Mouse (Mus musculus): ENCODE measurements around the gene Clcc1. TPM values are rescaled to one million over a fixed set of nuclear protein-coding genes. Genes with fewer than 3 reads are reported as not detected.
A peak's percentile ranks its signal among the peaks of the same experiment; 100 is the strongest.

Gene Clcc1
- polyA plus RNA-seq, 2 experiments: 81.3 to 87.7 TPM

GRCm38 (mm10) chr3:108714837-108715236 is 61.1 kb downstream of the Clcc1 start:
- H3K27me3 ChIP-seq (ENCODE audit: control insufficient read depth, insufficient read depth, low read length): no peaks in the 10 kb centered on the region
- no peak overlapping the region for H3K4me2 ChIP-seq (replicated peaks; ENCODE audit: low read depth, low read length, severe bottlenecking)
- peaks cover 20% of the 10 kb centered on the region; the same call in 1 of the 2 replicates for H3K4me1 ChIP-seq (ENCODE audit: control insufficient read depth, insufficient read depth, low read length)
- no peaks in the 10 kb centered on the region for H3K9me3 ChIP-seq (ENCODE audit: control insufficient read depth, low read length)
- no peak for ATAC-seq (ENCODE audit: low FRiP score, low read depth)
- no peak overlapping the region for H3K4me3 ChIP-seq (replicated peaks; ENCODE audit: low read length)
- no peak overlapping the region for H3K9ac ChIP-seq (ENCODE audit: low read depth, low read length, severe bottlenecking)
- no peak for DNase-seq (ENCODE audit: low spot score)
- no peak overlapping the region for H3K27ac ChIP-seq (replicated peaks; ENCODE audit: low read depth, low read length)
- peaks cover 4% of the 10 kb centered on the region; the same call in 1 of the 2 replicates for H3K36me3 ChIP-seq (ENCODE audit: control insufficient read depth, insufficient read depth, low read length)
- 93% methylated on average over 4 of the region's 4 CpGs for WGBS
- TF ChIP-seq POLR2A (IDR thresholded peaks at IDR 0.05; ENCODE audit: borderline replicate concordance, extremely low read depth, insufficient read depth, insufficient read length): no peak

GRCm38 (mm10) chr3:108717896-108718502 is 64.3 kb downstream of the Clcc1 start:
- WGBS: 81% methylated on average over 3 of the region's 3 CpGs
- no peak overlapping the region for H3K4me2 ChIP-seq (replicated peaks; ENCODE audit: low read depth, low read length, severe bottlenecking)
- no peak for ATAC-seq (ENCODE audit: low FRiP score, low read depth)

GRCm38 (mm10) chr3:108719357-108719756 is 65.6 kb downstream of the Clcc1 start:
- Histone ChIP-seq H3K36me3 (ENCODE audit: control insufficient read depth, insufficient read depth, low read length) (no peaks in the 10 kb centered on the region; the same call in 1 of the 2 replicates), H3K4me3 (replicated peaks; ENCODE audit: low read length) (peak overlapping the region; percentile 80), H3K4me2 (replicated peaks; ENCODE audit: low read depth, low read length, severe bottlenecking) (peak overlapping the region; percentile 57), H3K9me3 (ENCODE audit: control insufficient read depth, low read length) (no peaks in the 10 kb centered on the region), H3K27ac (replicated peaks; ENCODE audit: low read depth, low read length) (peak overlapping the region; percentile 28), H3K27me3 (ENCODE audit: control insufficient read depth, insufficient read depth, low read length) (no peaks in the 10 kb centered on the region), H3K4me1 (ENCODE audit: control insufficient read depth, insufficient read depth, low read length) (peaks cover 24% of the 10 kb centered on the region), H3K9ac (ENCODE audit: low read depth, low read length, severe bottlenecking) (peak overlapping the region; percentile 17; the same call in 1 of the 2 replicates)
- ATAC-seq (ENCODE audit: low FRiP score, low read depth) (no peak), DNase-seq (ENCODE audit: low spot score) (no peak)
- TF ChIP-seq POLR2A (IDR thresholded peaks at IDR 0.05; ENCODE audit: borderline replicate concordance, extremely low read depth, insufficient read depth, insufficient read length): no peak
- 36% methylated on average over 2 of the region's 2 CpGs for WGBS

More at GRCm38 (mm10) chr3:108717896-108718502, 64.3 kb downstream of the Clcc1 start:
- Histone ChIP-seq H3K9ac (ENCODE audit: low read depth, low read length, severe bottlenecking) (no peak overlapping the region), H3K4me3 (replicated peaks; ENCODE audit: low read length) (no peak overlapping the region), H3K27ac (replicated peaks; ENCODE audit: low read depth, low read length) (no peak overlapping the region), H3K36me3 (ENCODE audit: control insufficient read depth, insufficient read depth, low read length) (no peaks in the 10 kb centered on the region; the same call in 1 of the 2 replicates), H3K27me3 (ENCODE audit: control insufficient read depth, insufficient read depth, low read length) (no peaks in the 10 kb centered on the region), H3K9me3 (ENCODE audit: control insufficient read depth, low read length) (no peaks in the 10 kb centered on the region), H3K4me1 (ENCODE audit: control insufficient read depth, insufficient read depth, low read length) (peaks cover 25% of the 10 kb centered on the region)
- DNase-seq (ENCODE audit: low spot score): no peak
- TF ChIP-seq POLR2A (IDR thresholded peaks at IDR 0.05; ENCODE audit: borderline replicate concordance, extremely low read depth, insufficient read depth, insufficient read length): no peak

- Histone ChIP-seq H3K9me3 (ENCODE audit: control insufficient read depth, low read length) (no peaks in the 10 kb centered on the region), H3K36me3 (ENCODE audit: control insufficient read depth, insufficient read depth, low read length) (no peaks in the 10 kb centered on the region; the same call in 1 of the 2 replicates), H3K27me3 (ENCODE audit: control insufficient read depth, insufficient read depth, low read length) (no peaks in the 10 kb centered on the region), H3K9ac (ENCODE audit: low read depth, low read length, severe bottlenecking) (peak overlapping the region; percentile 17; the same call in 1 of the 2 replicates), H3K4me2 (replicated peaks; ENCODE audit: low read depth, low read length, severe bottlenecking) (peak overlapping the region; percentile 57), H3K4me1 (ENCODE audit: control insufficient read depth, insufficient read depth, low read length) (peaks cover 24% of the 10 kb centered on the region), H3K27ac (replicated peaks; ENCODE audit: low read depth, low read length) (peak overlapping the region; percentile 28), H3K4me3 (replicated peaks; ENCODE audit: low read length) (peak overlapping the region; percentile 80)
- DNase-seq (ENCODE audit: low spot score) (no peak), ATAC-seq (ENCODE audit: low FRiP score, low read depth) (no peak)
- no peak for TF ChIP-seq POLR2A (IDR thresholded peaks at IDR 0.05; ENCODE audit: borderline replicate concordance, extremely low read depth, insufficient read depth, insufficient read length)
- WGBS: 42% methylated on average over 3 of the region's 3 CpGs
Measured at GRCm38 (mm10) chr3:108719761-108720160, 66.0 kb downstream of the Clcc1 start.

GRCm38 (mm10) chr3:108721076-108721991 is 67.6 kb downstream of the Clcc1 start:
- Histone ChIP-seq H3K9me3 (ENCODE audit: control insufficient read depth, low read length) (no peaks in the 10 kb centered on the region), H3K9ac (ENCODE audit: low read depth, low read length, severe bottlenecking) (peak overlapping the region; percentile 91), H3K36me3 (ENCODE audit: control insufficient read depth, insufficient read depth, low read length) (no peaks in the 10 kb centered on the region; the same call in 1 of the 2 replicates), H3K27ac (replicated peaks; ENCODE audit: low read depth, low read length) (peak overlapping the region; percentile 96), H3K4me3 (replicated peaks; ENCODE audit: low read length) (peak overlapping the region; percentile 80), H3K27me3 (ENCODE audit: control insufficient read depth, insufficient read depth, low read length) (no peaks in the 10 kb centered on the region), H3K4me1 (ENCODE audit: control insufficient read depth, insufficient read depth, low read length) (peaks cover 19% of the 10 kb centered on the region), H3K4me2 (replicated peaks; ENCODE audit: low read depth, low read length, severe bottlenecking) (peak overlapping the region; percentile 57)
- DNase-seq (ENCODE audit: low spot score): peak; percentile 52
- under 1% methylated on average over 44 of the region's 44 CpGs for WGBS
- TF ChIP-seq POLR2A (IDR thresholded peaks at IDR 0.05; ENCODE audit: borderline replicate concordance, extremely low read depth, insufficient read depth, insufficient read length): no peak
- ATAC-seq (ENCODE audit: low FRiP score, low read depth): peak; percentile 16; the same call in 1 of the 2 replicates

Measured in limb, embryonic 14.5 days (tissue).